Mouse (Mus musculus): ENCODE results near the gene Alox12. TPM values are rescaled to one million over a fixed set of nuclear protein-coding genes. Genes with fewer than 3 reads are reported as not detected.

The Alox12 gene
- polyA plus RNA-seq, 1 experiment = not detected

DNA sequence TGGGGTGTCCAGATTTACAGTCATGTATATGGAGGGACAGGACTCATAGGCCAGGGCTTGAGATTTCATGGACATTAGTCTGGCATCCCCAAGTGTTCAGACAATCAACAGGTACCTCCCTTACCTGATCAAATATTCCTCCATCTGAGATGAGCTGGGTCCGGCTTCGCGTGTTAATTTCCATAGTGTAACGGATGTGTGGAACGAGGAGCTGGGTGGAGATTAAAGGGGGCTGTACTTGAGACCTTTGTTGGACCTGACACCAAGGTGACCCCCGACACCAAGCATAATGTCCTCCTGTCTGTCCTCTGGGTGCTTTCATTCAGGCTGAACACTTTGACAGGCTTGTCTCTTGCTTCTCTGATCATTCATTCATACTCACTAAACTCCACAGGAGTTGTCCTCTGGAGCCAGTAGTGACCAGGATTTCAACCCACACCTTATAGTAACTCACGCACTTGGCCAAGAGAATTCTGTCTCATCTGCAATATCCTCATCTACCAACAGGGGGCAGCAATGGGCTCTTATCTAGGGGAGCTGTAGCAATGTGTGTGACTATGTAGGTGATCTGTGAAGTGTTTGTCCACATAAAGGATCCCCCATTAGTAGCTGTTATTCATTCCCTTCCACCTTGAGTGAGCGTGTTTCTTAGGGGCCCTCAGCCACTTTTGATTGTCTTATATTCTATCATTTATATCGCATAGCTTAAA lies 7.9 kb downstream of the Alox12 start:
- no peak overlapping the region for H3K27ac ChIP-seq (ENCODE audit: insufficient read depth, low read depth, low read length)
- no peak overlapping the region for H3K4me3 ChIP-seq (ENCODE audit: insufficient read depth, low read length)
- TF ChIP-seq CTCF (IDR thresholded peaks at IDR 0.05; ENCODE audit: low read depth, low read length) (no peak), POLR2A (IDR thresholded peaks at IDR 0.05; ENCODE audit: borderline replicate concordance, low read depth, low read length) (no peak)
- H3K4me1 ChIP-seq (ENCODE audit: control insufficient read depth, insufficient read depth, low read length) = peaks cover 13% of the 10 kb centered on the region

DNA sequence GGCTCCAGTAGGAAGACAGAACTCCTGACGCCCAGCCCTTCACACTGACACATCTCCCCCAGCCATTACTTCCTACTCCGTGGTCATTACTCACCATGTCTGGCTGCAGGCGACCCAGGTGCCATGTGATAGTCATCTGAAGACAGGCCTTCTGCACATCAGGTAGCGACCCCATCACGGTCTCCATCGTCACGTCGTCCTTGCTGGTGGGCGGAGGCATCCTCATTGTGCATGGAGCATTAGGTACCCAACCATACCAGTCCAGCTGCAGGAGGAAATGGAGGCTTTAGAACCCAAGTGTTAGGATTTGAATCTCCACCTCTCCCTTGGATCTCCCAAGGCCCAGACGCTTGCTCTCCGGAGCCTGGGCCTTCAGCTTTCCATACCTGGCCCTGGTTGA lies 12.6 kb downstream of the Alox12 start:
- H3K4me1 ChIP-seq (ENCODE audit: control insufficient read depth, insufficient read depth, low read length) = peaks cover 13% of the 10 kb centered on the region
- H3K4me3 ChIP-seq (ENCODE audit: insufficient read depth, low read length) = no peak overlapping the region
- H3K27ac ChIP-seq (ENCODE audit: insufficient read depth, low read depth, low read length) = no peak overlapping the region
- TF ChIP-seq CTCF (IDR thresholded peaks at IDR 0.05; ENCODE audit: low read depth, low read length) (no peak), POLR2A (IDR thresholded peaks at IDR 0.05; ENCODE audit: borderline replicate concordance, low read depth, low read length) (no peak)

DNA sequence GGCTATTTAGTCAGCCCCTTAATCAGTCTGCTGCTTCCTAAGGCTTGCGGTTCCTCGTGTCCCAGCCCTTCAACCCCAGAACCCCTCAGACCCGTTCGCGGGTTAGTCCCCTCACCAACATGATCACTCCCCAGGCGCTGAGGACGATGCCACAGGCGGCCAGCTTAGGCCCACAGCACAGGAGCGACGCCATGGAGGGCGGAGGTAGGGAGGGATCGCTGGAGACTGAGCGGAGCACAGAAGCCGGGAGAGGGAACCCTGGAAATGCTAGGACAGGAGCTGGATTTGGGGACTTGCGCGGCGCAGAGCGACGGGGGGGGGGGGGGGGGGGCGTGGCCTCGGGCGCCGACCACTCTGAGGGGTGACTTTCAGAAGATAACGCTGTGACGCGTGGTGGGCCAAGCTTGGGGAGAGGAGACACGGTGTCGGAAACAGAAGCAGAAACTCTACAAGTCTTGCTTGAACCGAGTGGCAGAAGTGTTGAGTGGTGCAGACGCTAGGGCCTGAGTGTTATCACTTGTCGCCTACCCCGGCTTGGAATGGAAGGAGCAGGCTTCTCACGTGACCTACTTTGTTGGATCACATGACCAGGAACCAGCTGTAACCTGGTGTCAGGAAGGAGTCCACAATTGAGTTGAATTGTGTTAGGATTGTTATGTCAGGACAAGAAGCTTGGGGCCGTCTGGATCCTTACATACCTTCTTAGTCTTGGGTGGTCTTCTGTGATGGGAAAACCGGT lies 15.4 kb downstream of the Alox12 start, which contains the start of the genes Gm21988 and Rnasek:
Gene Gm21988, minus strand, starts transcription at position 290 of the 739 bp plus-strand sequence.
Gene Rnasek, minus strand, starts transcription at position 302 of the 739 bp plus-strand sequence.
- peak; percentile 75 for TF ChIP-seq POLR2A (IDR thresholded peaks at IDR 0.05; ENCODE audit: borderline replicate concordance, low read depth, low read length)
- no peak for TF ChIP-seq CTCF (IDR thresholded peaks at IDR 0.05; ENCODE audit: low read depth, low read length)
- Histone ChIP-seq H3K4me1 (ENCODE audit: control insufficient read depth, insufficient read depth, low read length) (peaks cover 22% of the 10 kb centered on the region), H3K4me3 (ENCODE audit: insufficient read depth, low read length) (peak within 1 kb of the TSS; percentile 94), H3K27ac (ENCODE audit: insufficient read depth, low read depth, low read length) (peak within 1 kb of the TSS; percentile 92)

GRCm38 (mm10) chr11:70238591-70239440 lies 16.3 kb downstream of the Alox12 start:
- Histone ChIP-seq H3K27ac (ENCODE audit: insufficient read depth, low read depth, low read length) (peak overlapping the region; percentile 92), H3K4me1 (ENCODE audit: control insufficient read depth, insufficient read depth, low read length) (peaks cover 22% of the 10 kb centered on the region), H3K4me3 (ENCODE audit: insufficient read depth, low read length) (peak overlapping the region; percentile 94)
- TF ChIP-seq POLR2A (IDR thresholded peaks at IDR 0.05; ENCODE audit: borderline replicate concordance, low read depth, low read length) (no peak), CTCF (IDR thresholded peaks at IDR 0.05; ENCODE audit: low read depth, low read length) (no peak)

DNA sequence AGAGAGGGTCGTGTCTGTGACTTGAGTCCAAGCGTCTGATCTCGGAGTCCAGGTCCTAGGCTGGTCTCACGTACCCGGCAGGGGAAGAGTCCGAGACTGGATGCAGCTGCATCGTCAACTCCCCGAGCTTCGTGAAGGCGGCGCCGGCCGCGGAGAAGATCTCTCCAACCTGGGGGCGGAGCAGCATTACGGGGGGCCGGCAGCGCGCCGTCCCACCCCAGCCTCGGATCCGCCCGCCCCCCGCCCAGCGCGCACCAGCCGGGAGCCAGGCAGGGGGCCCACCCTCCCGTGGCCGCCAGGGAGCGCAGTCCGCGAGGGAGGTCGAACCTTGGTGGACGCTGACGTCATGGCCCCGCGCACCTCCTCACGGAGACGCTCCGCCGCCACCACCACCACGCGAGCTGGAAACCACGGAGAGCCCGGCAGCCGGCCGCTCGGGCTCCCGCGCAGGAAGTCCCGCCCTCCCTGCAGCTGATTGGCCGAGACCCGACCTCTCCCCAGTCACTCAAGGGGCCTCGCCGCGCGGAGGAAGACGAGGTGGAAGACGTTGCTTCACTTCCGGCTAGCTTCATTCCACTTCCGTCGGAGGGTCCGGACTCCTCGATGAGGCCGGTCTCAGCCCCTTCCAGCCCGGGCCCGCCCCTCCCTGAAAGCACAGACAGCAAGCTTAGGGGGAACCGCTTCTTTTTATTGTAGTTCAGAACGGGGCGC lies 17.5 kb downstream of the Alox12 start, which contains the start of gene 0610010K14Rik:
Gene 0610010K14Rik, minus strand, starts transcription at position 458 of the 711 bp plus-strand sequence.
- Histone ChIP-seq H3K4me1 (ENCODE audit: control insufficient read depth, insufficient read depth, low read length) (peaks cover 20% of the 10 kb centered on the region), H3K4me3 (ENCODE audit: insufficient read depth, low read length) (peak within 1 kb of the TSS; percentile 94), H3K27ac (ENCODE audit: insufficient read depth, low read depth, low read length) (peak within 1 kb of the TSS; percentile 92)
- no peak for TF ChIP-seq POLR2A (IDR thresholded peaks at IDR 0.05; ENCODE audit: borderline replicate concordance, low read depth, low read length)
- no peak for TF ChIP-seq CTCF (IDR thresholded peaks at IDR 0.05; ENCODE audit: low read depth, low read length)

GRCm38 (mm10) chr11:70236717-70237116 lies 18.4 kb downstream of the Alox12 start:
- Histone ChIP-seq H3K4me3 (ENCODE audit: insufficient read depth, low read length) (peak overlapping the region; percentile 94), H3K27ac (ENCODE audit: insufficient read depth, low read depth, low read length) (peak overlapping the region; percentile 78), H3K4me1 (ENCODE audit: control insufficient read depth, insufficient read depth, low read length) (peaks cover 15% of the 10 kb centered on the region)
- TF ChIP-seq CTCF (IDR thresholded peaks at IDR 0.05; ENCODE audit: low read depth, low read length) = no peak

DNA sequence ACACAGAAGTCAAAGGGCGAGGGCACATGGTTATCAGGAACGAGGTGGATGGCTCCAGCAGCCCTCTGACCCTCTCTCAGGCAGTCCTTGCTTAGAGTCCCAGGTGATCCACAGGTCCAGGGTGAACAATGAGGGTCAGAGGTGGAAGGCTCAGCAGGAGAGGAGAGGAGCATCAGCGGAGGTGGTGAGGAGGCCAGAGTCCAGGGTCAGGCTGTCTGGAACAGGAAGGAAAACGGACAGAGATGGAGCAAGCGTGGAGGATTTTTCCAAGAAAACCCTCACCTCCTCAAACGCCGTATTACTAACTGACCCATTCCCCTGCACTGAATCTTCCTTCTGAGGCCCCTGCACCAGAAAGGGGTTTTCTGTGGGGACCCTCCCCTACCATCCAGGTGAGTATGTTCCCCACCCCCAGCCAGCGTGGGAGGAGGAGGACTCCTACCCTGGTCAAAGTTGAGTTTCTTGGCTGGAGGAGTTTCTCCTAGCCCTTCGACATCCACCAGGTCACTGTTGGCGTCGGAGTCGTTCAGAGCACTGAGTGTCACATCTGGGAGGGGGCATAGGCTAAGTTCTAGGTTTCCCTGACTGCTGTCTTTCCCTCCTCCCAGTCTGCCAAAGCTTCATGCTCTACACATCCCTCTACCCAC lies 19.8 kb downstream of the Alox12 start:
- Histone ChIP-seq H3K4me3 (ENCODE audit: insufficient read depth, low read length) (no peak overlapping the region), H3K27ac (ENCODE audit: insufficient read depth, low read depth, low read length) (no peak overlapping the region), H3K4me1 (ENCODE audit: control insufficient read depth, insufficient read depth, low read length) (peaks cover 9% of the 10 kb centered on the region)
- TF ChIP-seq POLR2A (IDR thresholded peaks at IDR 0.05; ENCODE audit: borderline replicate concordance, low read depth, low read length) (no peak), CTCF (IDR thresholded peaks at IDR 0.05; ENCODE audit: low read depth, low read length) (no peak)

- H3K27ac ChIP-seq (ENCODE audit: insufficient read depth, low read depth, low read length) = no peak overlapping the region
- TF ChIP-seq POLR2A (IDR thresholded peaks at IDR 0.05; ENCODE audit: borderline replicate concordance, low read depth, low read length) = no peak
- TF ChIP-seq CTCF (IDR thresholded peaks at IDR 0.05; ENCODE audit: low read depth, low read length) = no peak
- no peak overlapping the region for H3K4me3 ChIP-seq (ENCODE audit: insufficient read depth, low read length)
- H3K4me1 ChIP-seq (ENCODE audit: control insufficient read depth, insufficient read depth, low read length) = peaks cover 13% of the 10 kb centered on the region
These were observed 20.7 kb downstream of the Alox12 start for GRCm38 (mm10) chr11:70234497-70234896.

Measured in bone marrow macrophage, adult 2 months (primary cell).